Mouse (Mus musculus) spleen, adult 2 months (tissue): ENCODE measurements around the gene Gm43517.

Experiments
- CTCF ChIP-seq: fragments of 200-500 bp; IDR thresholded peaks from 2 replicates; pipeline ENCODE4 v1.5.1; 2011; ENCODE audit warnings: mild to moderate bottlenecking, inconsistent platforms; ENCODE audit not compliant: insufficient read depth, insufficient read length, insufficient replicate concordance; ENCODE audit errors: extremely low read depth
- POLR2A ChIP-seq: fragments of 200-500 bp; IDR thresholded peaks from 2 replicates; pipeline ENCODE4 v1.6.1; 2011; ENCODE audit warnings: low read depth, low read length, inconsistent platforms

GRCm38 (mm10) chr12:49386081-49386805 is 1.3 kb downstream of the Gm43517 start:
- TF ChIP-seq CTCF (no peak), POLR2A (no peak)
